Mouse (Mus musculus) naive thymus-derived CD4-positive, alpha-beta T cell, adult 2 months (primary cell): ENCODE measurements around the gene Traf3.
A peak's percentile ranks its signal among the peaks of the same experiment; 100 is the strongest.

Experiments used
- DNase-seq: peaks from one replicate; pipeline ENCODE4 v3.0.0-alpha.2; 2011; ENCODE audit warnings: low read depth

Traf3 gene

GRCm38 (mm10) chr12:111165831-111166591 lies at the start of gene Traf3:
Gene Traf3 (plus strand): TSS chr12:111166370.
- peak; percentile 84 for DNase-seq

- no peak for DNase-seq
Measured at GRCm38 (mm10) chr12:111119506-111120085, 46.6 kb upstream of the Traf3 start.

- DNase-seq = no peak
Measured at GRCm38 (mm10) chr12:111120976-111121645, 45.1 kb upstream of the Traf3 start.

- DNase-seq = peak; percentile 70
Measured at GRCm38 (mm10) chr12:111122332-111122852, 43.8 kb upstream of the Traf3 start.

GRCm38 (mm10) chr12:111124601-111125260 lies 41.4 kb upstream of the Traf3 start:
- DNase-seq = no peak

- no peak for DNase-seq
Measured at GRCm38 (mm10) chr12:111125666-111126065, 40.5 kb upstream of the Traf3 start.

GRCm38 (mm10) chr12:111134169-111134568 lies 32.0 kb upstream of the Traf3 start:
- no peak for DNase-seq

- no peak for DNase-seq
Measured at GRCm38 (mm10) chr12:111134791-111135733, 31.1 kb upstream of the Traf3 start.

GRCm38 (mm10) chr12:111135953-111136352 lies 30.2 kb upstream of the Traf3 start:
- no peak for DNase-seq

- no peak for DNase-seq
Measured at GRCm38 (mm10) chr12:111137079-111137478, 29.1 kb upstream of the Traf3 start.

- peak; percentile 55 for DNase-seq
Measured at GRCm38 (mm10) chr12:111143005-111143508, 23.1 kb upstream of the Traf3 start.

GRCm38 (mm10) chr12:111143509-111144063 lies 22.6 kb upstream of the Traf3 start:
- no peak for DNase-seq

GRCm38 (mm10) chr12:111144598-111144997 lies 21.6 kb upstream of the Traf3 start:
- no peak for DNase-seq

GRCm38 (mm10) chr12:111145269-111145668 lies 20.9 kb upstream of the Traf3 start:
- DNase-seq = no peak

GRCm38 (mm10) chr12:111149495-111150235 lies 16.5 kb upstream of the Traf3 start:
- no peak for DNase-seq

GRCm38 (mm10) chr12:111150236-111150596 lies 16.0 kb upstream of the Traf3 start:
- peak; percentile 73 for DNase-seq

GRCm38 (mm10) chr12:111151422-111152156 lies 14.6 kb upstream of the Traf3 start:
- no peak for DNase-seq

GRCm38 (mm10) chr12:111152579-111152978 lies 13.6 kb upstream of the Traf3 start:
- no peak for DNase-seq
